Mouse (Mus musculus) thymus, postnatal 25 days (tissue): Measurements from ENCODE around the gene Prr5.
"Not testable (repeated sequence)": the region's sequence is repeated elsewhere in the genome, so short reads cannot be mapped to it uniquely, and the experiment has no call there.

Source experiments
- DNase-seq: peaks from one replicate; pipeline ENCODE4 v3.0.0; 2022

Prr5 gene

DNA sequence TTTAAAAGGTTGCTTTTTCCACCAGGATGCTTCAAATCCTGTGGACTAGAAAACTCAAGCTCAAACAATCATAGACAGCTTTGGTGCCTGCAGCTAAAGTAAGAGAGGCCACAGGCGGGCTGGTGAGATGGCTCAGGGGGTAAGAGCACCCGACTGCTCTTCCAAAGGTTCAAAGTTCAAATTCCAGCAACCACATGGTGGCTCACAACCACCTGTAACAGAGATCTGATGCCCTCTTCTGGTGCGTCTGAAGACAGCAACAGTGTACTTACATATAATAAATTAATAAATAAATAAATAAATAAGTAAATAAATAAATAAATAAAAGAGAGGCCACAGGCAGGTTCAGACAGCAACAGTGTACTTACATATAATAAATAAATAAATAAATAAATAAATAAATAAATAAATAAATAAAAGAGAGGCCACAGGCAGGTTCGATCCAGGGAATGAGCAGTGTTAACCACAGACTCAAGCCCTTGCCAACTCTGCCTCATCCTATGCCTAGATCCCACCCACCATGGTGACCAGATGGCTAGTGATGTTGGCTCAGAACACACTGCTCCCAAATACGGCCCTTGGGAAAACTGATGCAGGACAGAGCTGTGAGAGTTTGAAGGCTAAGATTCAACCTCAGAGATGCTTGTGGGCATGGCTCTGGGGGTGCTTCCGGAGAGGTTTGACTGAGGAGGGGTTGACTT lies 48.3 kb downstream of the Prr5 start:
- not testable (repeated sequence) for DNase-seq

DNA sequence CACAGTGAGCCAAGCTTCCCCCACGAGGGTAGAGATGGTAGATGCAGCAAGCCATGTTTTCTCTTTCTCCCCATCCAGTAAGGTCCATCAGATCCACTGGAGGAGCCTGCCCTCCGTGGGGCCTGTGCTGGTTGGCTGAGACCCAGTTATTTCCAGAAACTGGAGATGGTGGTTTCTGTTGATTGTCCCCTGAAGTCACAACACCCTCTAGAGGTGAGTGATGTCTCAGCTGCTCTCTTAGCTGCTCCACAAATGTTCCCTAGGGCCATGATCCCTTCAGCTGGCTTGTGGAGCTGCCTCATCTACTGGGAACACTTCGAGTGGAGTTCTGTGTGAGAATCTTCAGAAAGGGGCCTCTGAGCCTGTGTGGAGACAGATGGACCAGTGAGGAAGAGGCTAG lies 49.4 kb downstream of the Prr5 start:
- DNase-seq, result no peak

DNA sequence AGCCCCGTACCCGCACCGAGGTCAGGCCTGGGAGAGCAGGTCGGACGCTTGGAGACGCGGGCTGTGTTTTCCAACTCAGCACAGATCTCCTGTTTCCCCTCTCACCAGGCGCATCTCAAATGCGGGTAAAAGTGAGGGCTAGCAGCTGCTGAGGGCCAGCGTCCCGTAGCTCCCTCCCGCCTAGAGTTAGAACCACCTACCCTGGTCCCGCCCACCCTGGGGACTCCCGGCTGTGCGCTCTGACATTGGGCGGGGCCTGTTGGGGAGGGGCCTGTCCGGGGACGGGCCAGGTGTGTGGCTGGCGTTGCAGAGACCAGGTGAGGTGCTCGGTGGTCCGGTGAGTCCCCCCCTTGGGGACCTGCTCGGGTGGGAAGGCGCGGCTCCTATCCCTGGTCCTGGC lies 50.4 kb downstream of the Prr5 start, which contains the start of gene Arhgap8:
Gene Arhgap8 (plus strand): TSS at position 262 of the 400 bp plus-strand sequence.
- peak; percentile 9 for DNase-seq

DNA sequence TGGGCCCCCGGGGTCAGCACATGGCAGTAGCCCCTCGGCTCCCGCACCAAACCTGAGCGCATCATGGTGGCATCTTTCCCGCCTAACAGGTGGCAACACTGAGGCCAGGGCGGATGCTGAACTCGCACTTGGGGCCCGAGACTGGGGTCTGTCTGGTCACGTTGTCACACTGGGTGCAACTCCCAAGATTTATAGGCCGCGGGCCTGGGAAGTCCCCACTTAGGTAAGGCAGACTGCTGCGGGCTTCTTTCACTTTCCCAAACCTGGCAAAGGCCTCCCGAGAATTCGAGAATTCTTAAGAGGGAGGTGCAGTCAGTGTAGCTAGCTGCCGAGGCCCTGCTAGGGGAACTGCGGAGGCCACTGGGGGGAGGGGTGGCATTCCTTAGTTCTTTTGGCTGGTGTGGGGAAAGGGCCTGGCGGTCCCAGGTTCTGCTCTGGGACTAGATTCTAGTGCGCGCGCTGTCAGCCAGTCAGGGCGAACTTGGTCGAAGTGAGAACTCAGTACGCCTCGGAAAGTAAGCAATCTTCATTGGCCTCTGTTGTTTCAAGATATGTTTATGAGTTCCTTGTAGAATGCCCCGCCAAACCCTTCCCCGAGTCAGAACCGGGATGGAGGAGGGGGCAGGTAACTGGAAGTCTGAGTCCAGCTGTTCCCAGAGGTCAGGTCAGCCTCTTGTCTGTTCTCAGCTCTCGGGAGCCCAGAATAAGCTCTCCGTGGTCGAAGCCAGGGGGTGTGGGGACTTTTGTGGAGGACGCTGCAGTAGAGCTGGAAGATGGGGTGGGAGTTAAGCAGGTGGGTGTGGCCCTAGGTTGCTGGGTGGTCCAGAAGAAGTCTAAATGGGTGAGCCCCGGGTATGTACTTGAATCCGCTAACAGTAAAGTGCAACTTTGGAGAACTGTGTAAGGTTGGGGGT lies 51.1 kb downstream of the Prr5 start:
- no peak for DNase-seq

DNA sequence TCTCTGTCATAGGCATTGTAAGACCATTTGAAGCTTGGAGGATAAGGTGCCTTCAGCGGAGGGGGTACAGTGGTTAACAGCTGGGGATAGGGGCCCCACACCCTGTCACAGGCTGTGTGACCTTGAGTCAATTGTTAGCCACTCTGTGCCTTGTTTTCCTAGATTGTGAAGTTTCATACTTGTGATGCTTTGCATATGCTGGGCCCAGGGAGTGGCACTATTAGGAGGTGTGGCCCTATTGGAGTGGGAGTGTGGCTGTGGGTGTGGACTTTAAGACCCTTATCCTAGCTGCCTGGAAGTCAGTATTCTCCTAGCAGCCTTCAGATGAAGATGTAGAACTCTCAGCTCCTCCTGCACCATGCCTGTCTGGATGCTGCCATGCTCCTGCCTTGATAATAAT lies 54.2 kb downstream of the Prr5 start:
- DNase-seq, result not testable (repeated sequence)

DNA sequence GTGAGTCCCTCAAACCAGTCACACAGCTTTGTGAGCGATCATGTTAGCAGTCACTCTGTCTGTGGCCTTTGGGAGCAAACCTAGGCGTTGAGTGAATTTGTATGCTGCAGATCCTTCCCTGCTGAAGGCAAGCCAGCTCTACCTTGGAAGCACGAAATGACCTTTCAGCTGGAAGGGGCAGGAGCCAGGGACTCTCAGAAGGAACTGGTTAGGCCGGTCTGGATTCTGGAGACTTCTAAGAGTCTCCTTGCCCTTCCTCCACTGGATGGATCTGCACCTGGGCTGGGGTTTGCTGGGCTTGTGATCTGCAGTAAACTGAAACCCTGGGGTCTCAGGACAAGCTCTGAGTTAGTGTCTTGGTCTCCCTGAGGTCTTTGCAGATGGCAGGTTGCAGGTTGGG lies 54.8 kb downstream of the Prr5 start:
- DNase-seq, result no peak

DNA sequence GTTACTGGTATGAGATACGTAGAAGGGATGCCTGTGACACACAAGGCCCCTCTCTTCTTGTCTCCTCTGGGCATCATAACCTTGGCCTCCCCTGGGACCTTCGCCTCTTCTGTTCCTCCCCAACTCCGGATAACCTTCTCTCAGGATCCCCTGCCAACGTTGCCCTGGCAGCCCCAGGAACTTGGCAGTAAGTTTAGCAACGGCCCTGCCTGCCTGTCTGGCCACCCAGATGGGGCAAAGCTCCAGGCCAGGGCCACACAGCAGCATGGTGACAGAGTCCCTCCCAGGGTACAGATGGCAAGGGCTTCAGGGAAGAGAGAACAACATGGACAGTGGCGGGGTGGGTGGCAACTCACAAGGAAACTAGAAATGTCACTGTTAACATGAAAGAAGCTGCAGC lies 60.3 kb downstream of the Prr5 start:
- DNase-seq, result no peak

DNA sequence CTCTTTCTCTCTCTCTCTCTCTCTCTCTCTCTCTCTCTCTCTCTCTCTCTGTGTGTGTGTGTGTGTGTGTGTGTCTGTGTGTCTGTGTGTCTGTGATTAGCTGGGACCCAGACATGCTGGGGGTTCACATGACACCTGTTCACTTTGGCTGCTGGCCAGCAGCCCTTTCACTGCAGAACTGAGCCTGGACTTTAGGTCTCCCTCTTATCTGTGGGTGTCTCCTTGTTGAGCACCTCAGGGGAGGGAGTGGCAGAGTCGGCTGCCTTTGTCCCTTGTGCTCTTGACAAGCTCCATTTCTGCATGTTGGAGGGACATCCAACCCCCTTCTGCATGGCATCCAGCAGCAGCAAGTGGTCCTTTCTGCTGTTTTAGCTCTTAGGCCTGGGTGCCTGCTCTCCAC lies 61.5 kb downstream of the Prr5 start:
- no peak for DNase-seq

DNA sequence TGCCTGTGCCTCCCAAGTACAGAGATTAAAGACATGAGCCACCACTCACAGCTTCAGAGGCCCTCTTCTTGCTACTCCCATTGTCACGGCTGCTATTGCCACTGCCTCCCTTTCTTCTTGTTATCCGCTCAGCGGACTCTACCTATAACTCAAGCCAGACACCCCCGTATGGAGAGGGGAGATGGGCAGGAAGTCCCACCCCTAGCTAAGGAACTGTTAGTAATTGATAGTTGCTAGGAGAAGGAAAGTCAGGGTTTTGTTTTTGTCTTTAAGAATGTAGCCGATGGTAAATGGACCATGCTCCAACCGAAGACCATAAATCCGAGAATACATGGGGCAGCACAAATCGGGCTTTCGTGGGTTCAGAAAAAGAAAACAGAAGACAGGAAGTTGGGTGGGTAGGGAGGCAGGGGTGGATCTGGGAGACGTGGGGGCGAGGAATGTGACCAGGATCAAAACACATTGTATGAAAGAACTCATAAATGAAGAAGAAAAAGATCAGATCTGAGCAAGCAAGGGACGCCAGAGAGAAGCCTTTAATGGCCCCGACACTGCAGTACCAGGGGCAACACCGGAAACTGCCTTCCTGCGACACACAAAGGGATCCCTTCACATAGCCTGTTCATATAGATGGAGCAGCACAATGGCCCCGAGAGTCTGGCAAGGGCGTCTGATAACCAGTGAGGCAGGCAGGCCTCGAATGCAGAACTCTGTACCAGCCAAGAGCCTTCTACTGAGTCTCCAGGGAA lies 62.4 kb downstream of the Prr5 start:
- no peak for DNase-seq

DNA sequence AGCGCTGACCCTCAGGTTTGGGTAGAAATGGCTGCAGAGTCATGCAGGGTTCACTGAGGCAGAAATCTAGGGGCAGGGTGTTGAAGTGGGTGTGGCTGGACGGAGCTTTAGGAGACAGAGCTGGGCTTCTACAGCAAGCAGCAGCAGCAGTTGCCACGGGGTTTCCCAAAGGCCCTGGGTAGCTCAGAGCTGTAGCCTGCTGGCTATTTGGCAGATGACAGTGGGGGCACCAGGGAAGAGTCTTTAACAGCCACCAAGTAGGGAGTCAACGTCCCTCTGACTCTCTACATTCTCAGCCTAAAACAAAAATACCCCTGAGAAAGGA lies 63.0 kb downstream of the Prr5 start:
- no peak for DNase-seq

DNA sequence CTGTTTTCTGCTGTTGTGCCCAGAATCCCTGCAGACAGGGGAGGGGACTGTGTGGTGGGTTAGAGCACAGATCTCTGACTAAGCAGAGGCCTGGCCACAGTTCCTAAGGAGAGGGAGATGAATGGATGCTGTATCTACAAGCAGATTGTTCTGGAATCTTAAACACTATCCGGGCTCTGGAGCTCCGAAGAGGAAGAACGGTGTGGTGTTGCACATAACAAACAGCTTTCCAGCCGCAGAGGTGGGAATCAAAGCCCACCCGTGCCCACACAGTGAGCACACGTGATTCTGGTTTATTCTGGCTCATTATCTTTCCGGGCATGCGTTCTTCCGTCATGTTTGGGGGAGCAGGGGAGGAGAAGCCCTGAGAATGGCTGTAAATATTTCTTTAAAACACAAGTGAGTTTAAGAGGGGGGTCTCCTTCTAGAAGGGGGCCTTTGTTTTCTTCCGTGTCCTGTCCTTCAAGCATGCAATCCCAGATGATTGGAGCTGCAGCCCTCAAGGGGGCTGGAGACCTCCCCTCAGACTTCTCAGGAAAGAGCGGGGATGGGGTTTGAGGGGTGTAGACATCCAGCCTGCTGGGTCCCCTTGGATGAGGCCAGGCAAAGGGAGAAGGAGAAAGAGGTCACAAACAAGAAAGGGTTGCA lies 67.0 kb downstream of the Prr5 start:
- DNase-seq, result no peak

DNA sequence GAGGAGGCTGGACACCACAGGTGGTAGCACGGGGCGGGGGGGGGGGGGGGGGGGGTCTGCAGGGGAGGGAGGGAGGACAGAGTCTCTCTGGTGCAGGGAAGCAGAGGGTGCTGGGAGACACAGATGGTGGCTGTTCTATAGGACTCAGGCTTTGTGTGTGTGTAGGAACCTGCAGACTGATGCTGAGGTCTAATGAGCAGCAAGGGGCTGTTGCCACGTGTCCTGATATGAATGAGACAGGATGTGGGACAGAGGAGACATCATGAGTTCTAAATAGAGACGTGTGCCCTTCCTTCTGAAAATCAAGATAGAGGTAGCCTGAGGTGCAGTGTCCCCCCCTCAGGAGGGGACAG lies 67.5 kb downstream of the Prr5 start:
- DNase-seq, result no peak

DNA sequence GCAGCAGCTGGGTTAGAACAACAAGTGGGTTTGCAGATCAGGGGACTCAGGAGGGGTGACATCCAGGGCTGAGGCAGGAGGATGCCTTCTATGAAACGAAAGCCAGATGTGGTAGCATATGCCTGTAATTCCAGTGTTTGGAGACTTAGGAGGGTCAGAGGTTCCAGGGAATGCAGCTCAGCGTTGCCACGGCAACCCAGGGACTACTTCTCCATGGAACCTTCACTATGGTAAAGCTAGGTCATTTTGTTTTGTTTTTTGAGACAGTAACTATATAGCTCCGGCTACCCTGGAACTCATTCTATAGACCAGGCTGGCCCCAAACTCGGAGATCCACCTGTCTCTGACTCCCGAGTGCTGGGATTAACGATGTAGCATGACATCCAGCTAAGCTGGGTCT lies 68.8 kb downstream of the Prr5 start:
- no peak for DNase-seq

DNA sequence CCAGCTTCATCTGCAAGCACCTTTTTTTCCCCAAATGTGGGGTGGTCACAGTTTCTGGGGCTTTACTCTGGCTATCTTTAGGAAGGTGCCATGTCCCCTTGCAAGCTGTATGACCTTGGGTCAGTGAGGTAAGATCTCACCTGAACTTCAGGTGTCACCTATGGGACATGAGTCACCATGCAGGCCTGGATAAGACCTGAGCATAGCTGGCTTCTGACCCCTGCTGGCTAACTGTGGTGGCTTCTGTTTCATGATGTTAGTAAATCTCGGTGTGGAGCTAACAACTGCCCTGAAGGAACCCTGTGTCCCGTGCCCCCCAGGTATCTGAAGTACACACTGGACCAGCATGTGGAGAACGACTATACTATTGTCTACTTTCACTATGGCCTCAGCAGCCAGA lies 72.2 kb downstream of the Prr5 start:
- no peak for DNase-seq

DNA sequence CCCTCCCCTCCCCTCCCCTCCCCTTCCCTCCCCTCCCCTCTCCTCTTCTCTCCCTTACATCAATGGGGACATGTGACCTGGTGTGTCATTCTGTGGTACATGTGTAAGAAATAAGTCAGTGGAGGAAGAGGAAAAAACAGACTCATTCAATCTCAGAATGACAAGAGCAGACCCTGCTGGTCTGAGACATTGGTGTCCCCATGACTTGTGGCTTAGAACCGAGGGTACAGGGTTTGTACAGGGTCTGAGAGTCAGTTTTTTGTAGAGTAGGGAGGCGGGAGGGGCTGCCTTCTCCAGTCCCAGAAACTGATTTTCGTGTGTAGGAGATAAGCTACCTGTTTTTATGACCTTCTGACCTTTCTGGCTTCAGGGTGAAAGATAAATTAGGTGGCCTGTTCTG lies 73.9 kb downstream of the Prr5 start:
- no peak for DNase-seq

DNA sequence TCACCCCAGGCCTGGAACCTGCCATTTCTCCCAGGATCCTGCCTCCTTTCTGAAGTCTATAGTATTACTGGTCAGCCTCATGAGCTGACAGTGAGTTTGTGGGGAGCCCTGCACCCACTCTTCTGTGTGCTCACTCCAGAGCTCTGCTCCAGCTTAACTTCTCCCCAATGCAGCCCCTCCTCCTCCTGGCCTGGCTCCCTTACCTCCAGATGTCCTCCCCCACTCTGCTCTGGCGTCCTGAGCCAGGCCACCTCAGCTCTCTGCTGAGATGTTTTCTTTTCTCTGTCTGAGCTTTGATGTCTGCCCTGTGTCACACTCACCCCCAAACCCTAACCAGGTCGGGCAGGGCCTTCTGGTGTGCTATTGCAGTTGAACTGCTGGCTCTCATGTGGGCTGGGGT lies 74.9 kb downstream of the Prr5 start:
- no peak for DNase-seq

DNA sequence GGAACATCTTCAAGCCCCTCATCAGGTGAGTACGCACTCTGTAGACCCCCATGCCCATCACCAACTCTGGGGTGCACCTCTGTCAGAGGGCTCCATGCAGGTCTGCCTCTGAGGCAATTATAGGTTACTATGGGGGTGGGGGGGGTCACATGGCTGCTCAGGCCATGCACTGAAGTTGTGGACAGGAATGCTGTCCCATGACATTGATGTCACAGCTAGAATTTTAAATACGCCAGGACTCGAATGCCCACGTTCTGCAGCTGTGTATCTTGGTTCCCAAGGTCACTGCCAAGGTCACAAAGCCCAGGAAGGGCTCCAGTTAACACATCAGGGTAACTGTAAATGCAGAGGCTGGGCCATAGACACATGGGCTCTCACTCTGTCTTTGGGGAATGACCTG lies 76.4 kb downstream of the Prr5 start:
- DNase-seq, result no peak
